Mouse (Mus musculus) 3134 (cell line): ENCODE results near the gene Usp21.
A peak's percentile ranks its signal among the peaks of the same experiment; 100 is the strongest.

Source experiments
- DNase-seq: peaks from one replicate; pipeline ENCODE4 v3.0.0-alpha.2; 2011; ENCODE audit warnings: low spot score; ENCODE audit not compliant: insufficient read length; ENCODE audit errors: extremely low read depth

The Usp21 gene

DNA sequence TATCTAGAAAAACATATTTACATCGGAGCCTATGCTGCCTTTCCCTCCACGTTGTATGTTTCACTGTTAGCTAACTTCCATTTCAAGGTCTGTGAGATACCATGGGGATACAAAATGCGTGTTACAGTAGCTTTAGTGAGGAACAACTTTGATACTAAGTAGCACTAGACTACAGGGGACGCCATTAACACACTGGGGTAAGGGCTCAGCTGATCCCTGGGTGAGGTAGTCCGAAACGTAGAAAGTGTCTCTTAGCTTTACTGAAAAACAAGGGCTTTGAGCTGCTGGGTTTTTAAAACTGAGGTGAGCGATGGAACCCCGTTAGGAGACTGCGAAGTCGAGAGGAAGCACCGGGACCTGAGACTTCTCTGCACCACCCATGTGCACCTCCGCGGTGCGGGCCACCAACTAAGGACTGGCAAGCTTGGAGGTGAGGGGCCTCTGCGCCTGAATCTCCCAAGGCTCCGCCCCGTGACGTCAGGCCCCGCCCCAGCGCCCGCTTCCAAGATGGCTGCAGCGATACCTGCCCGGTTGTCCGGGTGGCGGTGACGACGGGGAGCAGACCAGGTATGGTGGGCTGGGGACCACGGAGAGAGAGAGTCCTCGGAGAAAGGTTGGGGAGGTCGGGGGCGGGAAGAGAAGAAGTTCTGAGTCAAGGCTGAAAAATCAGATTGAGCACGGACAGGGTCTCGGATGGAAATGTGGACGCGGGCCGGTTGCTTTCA is 17.8 kb downstream of the Usp21 start, which contains the start of gene B4galt3:
B4galt3 (plus strand) TSS at position 481 of the 725 bp plus-strand sequence.
- peak; percentile 89 for DNase-seq

DNA sequence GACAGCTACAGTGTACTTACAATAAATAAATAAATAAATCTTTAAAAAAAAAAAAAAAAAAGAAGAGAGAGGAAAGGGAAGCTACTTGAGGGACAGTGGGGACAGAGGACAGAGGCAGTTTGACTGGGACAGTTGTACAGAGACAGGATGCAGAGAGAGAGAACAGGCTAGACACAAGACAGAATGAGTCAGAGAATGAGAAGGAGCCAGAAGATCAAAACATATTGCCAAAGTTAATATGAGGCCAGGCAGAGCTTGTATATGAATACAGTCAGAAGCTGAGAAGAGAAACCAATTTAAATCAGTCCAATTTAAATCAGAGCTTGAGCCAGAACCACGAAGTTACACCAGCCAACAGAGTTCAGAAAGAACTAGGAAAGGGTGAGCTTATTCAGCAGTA is 19.4 kb downstream of the Usp21 start:
- no peak for DNase-seq

DNA sequence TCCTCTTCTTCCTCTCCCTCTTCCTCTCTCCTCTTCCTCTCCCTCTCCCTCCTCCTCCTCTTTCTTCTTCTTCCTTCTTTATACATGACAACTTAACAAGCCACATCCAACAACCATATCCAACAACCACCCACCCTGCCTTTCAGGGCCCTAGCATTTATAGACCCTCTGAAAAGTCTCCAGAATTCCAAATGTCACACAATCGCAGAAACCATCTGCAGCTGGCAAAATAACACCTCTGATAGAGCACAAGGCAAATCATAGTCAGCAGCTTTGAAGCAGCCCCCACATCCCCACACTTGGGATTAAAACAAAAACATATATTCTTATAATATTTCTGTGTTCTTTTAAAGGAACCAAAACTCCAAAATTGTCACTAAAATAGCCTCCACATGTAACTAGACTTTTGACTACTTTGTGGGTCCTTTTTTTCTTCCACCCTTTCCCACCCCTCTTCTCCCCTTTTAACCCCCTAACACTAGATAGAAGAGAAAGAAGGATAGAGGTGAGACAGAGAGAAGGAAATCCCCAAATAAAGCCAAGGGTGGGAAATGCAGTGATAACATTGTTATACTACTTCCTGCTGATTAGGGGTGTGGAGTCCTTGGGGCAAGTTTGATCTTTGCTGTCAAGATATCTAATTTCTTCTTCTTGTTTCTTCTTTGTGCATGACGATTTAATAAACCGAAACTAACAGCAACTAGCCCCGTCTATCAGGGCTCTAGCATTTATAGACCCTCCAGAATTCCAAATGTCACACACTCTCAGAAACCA is 21.6 kb downstream of the Usp21 start:
- DNase-seq, result no peak

DNA sequence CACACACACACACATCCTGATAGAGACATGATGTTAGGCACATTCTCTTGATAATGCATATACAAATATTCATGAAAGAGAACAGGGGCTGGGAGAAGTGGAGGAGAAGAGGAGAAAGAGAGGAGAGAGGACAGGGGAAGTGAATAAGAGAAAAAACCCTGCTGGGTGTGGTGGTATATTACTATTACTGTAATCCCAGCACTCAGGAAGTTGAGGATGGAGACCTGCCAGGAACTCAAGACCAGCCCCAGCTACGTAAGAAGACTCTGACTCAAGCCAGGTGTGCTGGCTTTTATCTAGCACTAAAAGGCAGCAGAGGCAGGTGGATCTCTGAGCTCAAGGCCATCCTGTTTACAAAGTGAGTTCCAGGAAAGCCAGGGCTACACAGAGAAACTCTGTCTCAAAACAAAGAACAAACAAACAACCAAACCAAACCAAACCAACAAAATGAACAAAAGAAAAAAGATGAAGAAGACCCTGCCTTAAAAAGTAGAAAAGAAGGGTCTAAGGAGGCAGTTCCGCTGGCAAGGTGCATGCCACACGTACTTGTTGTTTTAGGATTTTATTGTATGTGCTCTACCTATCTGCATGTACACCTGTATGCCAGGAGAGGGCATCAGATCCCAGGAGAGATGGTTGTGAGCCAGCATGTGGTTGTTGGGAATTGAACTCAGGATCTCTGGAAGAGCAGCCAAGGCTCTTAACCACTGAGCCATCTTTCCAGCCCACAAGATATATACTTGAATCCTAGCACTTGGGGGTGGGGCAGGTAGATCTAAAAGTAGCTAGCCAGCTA is 23.9 kb downstream of the Usp21 start:
- no peak for DNase-seq

DNA sequence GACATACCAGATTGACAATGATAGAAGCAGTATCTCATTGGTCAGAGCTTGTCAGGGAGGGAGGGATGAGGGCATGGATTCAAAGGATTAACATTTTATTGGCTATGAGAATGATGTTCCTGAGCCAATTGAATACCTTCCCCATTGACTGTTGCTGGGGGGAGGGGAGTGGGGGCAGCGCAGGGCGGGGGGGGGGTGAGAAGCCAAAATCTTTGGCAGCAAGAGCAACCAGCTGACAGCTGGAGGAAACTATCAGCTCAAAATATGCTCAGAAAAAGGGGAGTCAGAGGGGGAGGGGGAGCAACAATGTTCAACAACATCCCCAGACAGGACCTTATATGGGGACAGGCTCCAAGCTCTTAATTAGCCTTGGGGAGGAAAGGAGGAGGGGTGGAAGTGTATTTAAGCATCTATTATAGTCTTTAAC is 24.6 kb downstream of the Usp21 start:
- DNase-seq, result peak; percentile 68

DNA sequence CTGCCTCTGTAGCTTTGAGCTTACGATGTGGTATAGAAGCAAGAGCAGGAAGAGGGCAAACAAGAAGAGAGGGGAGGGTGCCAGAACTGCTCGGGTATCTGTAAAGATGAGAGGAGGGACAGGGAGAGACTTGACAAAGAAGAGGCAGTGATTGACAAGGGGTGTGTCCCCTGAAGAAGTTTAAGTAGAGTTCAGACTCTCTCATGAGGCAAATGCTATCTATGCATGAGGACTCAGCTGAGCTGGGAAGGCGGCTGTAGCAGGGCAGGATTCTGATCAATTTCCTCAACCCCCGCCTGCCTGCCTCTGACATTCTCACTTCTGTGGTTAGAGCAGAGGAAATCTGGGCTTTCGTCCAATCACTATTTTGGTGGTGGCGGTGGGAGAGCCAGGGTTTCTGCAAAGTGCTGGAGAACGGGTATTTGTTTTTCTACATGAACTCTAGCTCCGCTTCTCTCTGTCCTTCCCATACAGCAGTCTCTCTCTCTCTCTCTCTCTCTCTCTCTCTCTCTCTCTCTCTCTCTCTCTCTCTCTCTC is 25.1 kb downstream of the Usp21 start:
- peak; percentile 61 for DNase-seq

DNA sequence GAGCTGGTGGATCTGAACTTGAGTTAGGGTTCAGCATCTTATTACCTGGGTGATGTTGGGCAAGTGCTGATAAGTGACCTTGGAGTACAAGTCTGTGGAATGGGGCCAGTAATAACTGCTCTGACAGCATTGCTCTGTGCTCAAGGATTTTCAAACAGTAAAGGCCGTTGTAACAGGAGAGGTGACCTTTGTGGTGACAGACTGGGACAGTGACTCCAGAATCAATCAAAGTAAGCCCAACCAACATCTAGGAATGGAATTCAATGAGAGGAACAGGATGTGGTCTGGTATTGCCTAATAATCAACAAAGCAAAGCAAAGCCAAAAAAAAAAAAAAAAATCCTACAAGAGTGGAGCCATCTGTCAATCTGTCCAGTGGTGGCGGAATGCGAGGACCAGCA is 27.5 kb downstream of the Usp21 start:
- DNase-seq, result no peak

DNA sequence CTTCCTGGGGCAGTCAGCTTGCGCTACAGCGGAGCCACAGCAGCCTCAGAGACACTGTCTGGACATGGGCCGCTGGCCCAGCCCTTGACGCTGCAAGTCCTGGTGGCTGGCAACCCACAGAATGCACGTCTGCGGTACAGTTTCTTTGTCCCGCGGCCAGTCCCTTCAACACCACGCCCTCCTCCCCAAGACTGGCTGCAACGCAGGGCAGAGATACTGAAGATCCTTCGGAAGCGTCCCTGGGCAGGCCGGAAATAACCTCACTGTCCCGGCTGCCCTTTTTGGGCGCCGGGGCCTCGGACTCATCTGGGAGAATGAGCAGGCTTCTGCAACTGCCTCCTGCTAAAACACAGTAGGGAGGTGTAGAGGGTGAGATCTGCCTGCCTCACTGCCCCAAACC is 28.9 kb downstream of the Usp21 start:
- peak; percentile 77 for DNase-seq

DNA sequence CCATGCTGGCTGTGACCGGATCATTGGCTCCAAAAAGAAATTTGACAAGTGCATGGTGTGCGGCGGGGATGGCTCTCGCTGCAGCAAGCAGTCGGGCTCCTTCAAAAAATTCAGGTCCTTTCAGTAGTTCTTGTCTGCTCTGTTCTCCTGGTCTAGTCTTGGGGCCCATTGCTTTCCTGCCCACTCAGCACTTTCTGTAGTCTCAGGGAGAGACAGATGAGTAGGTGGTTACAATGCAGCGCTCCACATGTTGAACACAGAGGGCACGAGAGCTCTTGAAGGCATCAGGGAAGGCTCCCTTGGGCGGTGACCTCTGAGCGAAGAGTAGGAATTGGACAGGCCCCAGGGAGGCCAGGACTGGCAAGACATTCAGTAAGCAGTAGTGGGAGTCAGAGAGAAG is 30.0 kb downstream of the Usp21 start:
- no peak for DNase-seq

DNA sequence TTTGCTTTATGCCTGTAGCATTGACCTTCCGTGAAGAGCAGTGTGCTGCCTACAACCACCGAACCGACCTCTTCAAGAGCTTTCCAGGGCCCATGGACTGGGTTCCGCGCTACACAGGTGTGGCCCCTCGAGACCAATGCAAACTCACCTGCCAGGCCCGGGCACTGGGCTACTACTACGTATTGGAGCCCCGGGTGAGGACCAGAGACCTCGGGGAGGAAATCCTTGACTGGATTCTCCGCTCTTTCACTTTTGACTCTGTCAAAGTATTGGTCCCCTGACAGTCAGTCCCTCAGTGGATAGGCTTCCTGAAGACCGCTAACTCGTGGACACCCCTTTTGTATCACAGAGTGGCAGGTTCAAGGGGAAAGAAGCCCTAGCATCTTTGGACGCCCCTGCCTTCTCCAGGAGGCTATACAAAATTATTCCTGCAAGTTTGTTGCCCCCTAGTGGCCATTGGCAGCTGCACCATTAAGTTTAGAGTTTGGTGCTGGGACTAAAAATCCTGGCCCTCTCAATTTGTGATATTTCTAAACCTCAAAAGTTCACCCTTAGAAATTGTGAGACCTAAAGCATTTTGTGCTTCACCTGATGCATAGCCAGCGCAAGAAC is 30.7 kb downstream of the Usp21 start:
- DNase-seq, result peak; percentile 31

DNA sequence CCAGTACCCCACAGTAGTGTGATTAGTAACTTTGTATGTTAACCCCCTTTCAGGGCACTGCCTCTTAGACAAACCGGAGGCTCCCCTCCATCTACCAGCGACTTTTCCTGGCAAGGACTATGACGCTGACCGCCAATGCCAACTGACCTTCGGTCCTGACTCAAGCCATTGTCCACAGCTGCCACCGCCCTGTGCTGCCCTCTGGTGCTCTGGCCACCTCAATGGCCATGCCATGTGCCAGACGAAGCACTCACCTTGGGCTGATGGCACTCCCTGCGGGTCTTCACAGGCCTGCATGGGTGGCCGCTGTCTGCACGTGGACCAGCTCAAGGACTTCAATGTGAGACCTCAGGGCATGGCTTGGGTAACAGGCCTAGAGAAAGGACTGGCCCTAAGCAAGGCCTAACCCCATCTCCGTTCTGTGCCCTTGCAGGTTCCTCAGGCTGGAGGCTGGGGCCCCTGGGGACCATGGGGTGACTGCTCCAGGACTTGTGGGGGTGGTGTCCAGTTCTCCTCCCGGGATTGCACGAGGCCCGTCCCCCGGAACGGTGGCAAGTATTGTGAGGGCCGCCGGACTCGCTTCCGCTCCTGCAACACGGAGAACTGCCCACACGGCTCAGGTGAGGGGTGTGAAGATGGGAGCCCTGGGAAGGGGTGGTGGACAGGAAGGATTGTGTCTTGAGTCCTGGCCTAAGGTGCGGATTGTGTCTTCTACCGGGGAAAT is 31.5 kb downstream of the Usp21 start:
- DNase-seq, result no peak

DNA sequence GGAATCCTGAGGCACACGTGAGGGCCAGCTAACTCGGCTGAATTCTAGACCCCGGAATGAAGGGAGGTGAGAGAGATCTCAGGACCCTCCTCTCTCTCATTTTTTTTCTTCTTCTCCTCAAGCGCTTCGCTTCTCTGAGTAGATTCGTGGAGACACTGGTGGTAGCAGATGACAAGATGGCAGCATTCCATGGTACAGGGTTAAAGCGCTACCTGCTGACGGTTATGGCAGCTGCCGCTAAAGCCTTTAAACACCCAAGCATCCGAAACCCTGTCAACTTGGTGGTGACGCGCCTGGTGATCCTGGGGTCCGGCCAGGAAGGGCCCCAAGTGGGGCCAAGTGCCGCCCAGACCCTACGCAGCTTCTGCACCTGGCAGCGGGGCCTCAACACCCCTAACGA is 35.4 kb downstream of the Usp21 start:
- no peak for DNase-seq

DNA sequence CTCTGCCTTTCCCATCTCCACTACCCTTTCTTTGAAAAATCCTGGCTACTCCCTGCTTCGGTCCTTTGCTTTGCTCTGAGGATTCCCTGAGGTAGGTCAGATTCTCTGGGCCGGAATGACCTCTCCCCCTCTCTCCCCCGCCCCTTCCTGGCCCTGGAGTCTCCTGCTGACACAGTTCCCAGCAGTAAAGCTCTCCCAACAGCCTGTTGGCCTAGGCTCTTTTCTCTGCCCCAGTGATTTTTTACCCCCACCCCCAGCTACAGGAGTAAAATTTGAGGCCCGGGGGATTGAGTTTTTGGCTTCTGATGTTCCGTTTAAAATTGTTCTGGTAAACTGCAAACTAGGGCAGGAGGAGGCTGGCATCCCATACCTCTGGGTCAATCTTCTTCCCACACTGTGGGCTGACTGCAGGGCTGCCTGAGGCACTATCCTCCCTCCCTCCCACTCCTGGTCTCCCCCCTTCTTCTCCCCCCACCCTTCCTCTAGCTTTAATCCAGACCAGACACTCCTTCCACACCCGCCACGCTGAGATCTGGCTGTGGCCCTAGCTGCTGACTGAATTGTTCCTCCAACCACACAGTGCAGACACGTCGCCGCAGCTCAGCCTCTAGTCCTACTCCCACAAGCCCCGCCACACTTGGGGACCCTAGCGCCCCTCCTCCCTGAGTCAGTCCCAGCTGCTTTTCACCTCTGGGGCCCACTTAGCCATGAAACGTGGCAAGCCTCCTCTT is 36.0 kb downstream of the Usp21 start:
- DNase-seq, result no peak

DNA sequence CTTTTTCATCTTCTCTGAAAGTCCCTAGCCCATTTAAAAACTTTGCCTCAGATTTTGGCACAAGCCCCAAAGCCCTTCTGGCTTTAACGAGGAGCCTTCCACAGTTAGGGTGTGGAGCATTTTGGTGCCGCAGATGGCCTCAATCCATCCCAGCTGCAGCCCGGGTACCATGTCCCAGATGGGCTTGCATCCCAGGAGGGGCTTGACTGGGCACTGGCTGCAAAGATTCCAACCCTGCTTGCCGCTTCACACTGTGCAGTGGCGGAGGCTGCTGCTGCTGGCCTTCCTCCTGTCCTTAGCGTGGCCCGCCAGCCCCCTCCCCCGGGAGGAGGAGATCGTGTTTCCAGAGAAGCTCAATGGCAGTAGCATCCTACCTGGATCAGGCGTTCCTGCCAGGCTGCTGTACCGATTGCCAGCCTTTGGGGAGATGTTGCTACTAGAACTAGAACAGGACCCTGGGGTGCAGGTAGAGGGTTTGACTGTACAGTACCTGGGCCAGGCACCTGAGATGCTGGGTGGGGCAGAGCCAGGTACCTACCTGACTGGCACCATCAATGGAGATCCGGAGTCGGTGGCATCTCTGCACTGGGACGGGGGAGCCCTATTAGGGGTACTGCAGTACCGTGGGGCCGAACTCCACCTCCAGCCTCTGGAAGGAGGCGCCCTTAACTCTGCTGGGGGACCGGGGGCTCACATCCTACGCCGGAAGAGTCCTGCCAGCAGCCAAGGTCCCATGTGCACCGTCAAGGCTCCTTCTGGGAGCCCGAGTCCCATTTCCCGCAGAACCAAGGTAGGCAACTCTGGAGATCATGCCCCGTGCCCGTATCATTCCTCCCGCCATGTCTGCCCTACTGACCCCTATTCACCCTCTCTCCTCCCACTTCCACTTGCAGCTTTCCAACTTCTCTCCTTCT is 36.9 kb downstream of the Usp21 start, which contains the start of gene Ndufs2:
Ndufs2 (minus strand) TSS at position 709 of the 914 bp plus-strand sequence.
- no peak for DNase-seq

DNA sequence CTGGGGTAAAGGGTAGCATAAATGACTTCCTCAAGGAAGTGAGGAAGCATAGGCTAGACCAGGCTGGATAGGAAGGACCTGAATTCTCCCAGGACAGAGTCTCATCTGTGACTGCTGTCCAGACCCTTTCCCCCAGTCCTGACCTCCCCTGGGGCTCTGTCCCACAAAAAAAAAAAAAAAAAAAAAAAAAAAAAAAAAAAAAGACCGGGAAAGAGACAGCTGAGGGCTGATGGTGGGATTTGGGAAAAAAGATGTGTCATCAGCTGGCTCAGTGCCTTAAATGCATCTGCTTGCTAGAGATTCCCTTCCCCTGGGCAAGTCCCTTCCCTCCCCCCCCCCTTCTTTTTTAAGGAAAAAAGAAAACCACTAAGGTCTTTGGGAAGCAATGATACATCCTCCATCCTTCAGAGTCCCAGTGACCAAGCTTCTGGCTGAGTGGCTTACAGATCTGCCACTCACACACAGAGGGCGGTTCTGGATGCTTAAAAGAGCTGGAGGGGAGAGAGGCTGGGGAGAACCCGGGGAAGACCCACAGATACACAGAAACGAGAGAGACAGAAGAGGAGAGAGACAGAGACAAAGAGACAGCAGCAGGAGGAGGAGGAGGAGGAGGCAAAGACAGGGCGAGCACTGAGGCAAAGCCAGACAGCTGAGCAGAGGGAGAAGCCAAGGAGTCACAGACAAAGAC is 37.7 kb downstream of the Usp21 start, which contains the start of gene Adamts4:
Adamts4 (plus strand) TSS at position 509 of the 688 bp plus-strand sequence.
- peak; percentile 68 for DNase-seq

DNA sequence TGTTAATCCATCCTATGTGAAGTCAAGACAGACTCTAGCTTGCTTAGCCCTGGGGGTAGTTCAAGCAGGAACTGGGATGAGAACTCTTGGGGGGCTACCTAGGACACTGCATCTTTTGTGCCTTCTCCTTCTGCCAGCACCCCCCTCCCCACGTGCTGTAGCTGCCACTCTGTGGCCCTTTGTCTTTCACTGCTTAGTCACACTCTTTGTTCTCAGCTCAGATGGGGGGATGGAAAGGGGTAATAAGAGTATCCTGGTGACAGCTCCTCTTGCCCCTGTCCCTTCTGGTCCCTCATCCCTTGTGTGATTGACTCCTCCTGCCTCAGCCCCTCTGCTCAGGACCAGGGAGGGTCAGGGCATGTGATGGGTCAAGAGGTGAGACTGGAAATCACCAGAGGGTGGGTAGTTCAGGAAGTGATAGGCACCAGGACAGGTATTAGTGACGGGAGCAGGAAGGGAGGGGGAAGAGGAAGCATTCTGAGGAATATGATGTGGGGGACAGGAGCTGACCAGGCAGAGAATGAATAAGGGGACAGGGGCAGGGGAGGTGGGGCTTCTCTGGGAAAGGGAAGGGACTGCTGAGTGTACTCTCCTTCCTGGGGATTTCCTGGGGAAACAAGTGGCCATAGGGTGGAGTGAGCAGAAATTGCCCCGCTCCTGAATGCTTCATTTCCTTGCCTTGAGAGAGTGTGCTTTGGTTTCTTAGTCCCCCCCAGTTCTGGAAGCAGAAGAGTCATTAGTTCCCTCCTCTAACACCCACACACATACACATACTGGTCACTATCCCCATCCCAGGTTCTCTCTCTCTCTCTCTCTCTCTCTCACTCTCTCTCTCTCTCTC is 39.2 kb downstream of the Usp21 start:
- DNase-seq, result no peak

DNA sequence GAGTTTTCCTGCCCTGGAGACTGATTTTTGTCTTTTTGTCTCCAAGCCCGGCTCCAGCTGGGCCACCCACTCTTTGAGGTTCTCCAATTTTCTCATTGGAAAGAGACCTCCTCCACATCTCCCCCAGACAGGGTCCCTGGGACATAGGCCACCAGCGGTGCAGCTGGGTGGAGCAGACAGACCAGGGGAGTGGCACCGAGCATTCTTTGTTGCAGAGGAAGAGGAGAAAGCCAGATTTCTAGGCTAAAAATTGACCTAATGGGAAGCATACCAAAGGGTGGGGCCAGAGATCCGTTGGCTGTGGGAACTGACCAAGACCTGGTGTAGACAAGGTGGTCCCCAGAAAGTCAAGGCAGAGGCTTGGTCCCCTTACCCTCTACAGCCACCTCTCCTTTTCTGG is 39.9 kb downstream of the Usp21 start:
- no peak for DNase-seq
